Mouse (Mus musculus) forebrain, postnatal 0 days (tissue): ENCODE results near the gene Wdr37. TPM values are rescaled to one million over a fixed set of nuclear protein-coding genes. Genes with fewer than 3 reads are reported as not detected.

ENCODE experiments used
- ATAC-seq: fragments of 200-750 bp; cut with Nextera tagmentation; 2 replicates; pipeline ENCODE4 v1.8.0; 2017; ENCODE audit warnings: mild to moderate bottlenecking, moderate library complexity
- DNase-seq: peaks from one replicate; pipeline ENCODE4 v3.0.0-alpha.2; 2015
- H3K27ac ChIP-seq: fragments of 300-500 bp; sonication (generic); 2 replicates; pipeline ENCODE4 v1.5.1; 2014; ENCODE audit warnings: low read depth, mild to moderate bottlenecking, antibody characterized with exemption, low read length, moderate library complexity, mixed read lengths
- H3K27me3 ChIP-seq: fragments of 300-500 bp; sonication (generic); 2 replicates; pipeline ENCODE4 v1.6.1; 2014; ENCODE audit warnings: mild to moderate bottlenecking, low read length, mixed read lengths; ENCODE audit not compliant: insufficient read depth
- H3K36me3 ChIP-seq: fragments of 300-500 bp; sonication (generic); 2 replicates; pipeline ENCODE4 v1.6.1; 2014; ENCODE audit warnings: mild to moderate bottlenecking, moderate library complexity; ENCODE audit not compliant: insufficient read depth
- H3K4me1 ChIP-seq: fragments of 300-500 bp; sonication (generic); 2 replicates; pipeline ENCODE4 v1.6.1; 2014; ENCODE audit warnings: antibody characterized with exemption; ENCODE audit not compliant: insufficient read depth
- H3K4me2 ChIP-seq: fragments of 300-500 bp; sonication (generic); 2 replicates; pipeline ENCODE4 v1.6.1; 2014; ENCODE audit warnings: low read depth, mild to moderate bottlenecking, moderate library complexity
- H3K4me3 ChIP-seq: fragments of 300-500 bp; sonication (generic); 2 replicates; pipeline ENCODE4 v1.5.1; 2014; ENCODE audit warnings: low read depth, low read length, mixed read lengths
- H3K9ac ChIP-seq: fragments of 300-500 bp; sonication (generic); 2 replicates; pipeline ENCODE4 v1.6.1; 2014; ENCODE audit warnings: mild to moderate bottlenecking
- H3K9me3 ChIP-seq: fragments of 300-500 bp; sonication (generic); 2 replicates; pipeline ENCODE4 v1.6.1; 2016; ENCODE audit warnings: low read length
- CTCF ChIP-seq: sonication (generic); IDR thresholded peaks from 2 replicates; pipeline ENCODE4 v1.5.1; 2016; ENCODE audit warnings: antibody characterized with exemption, control low read depth, low read depth
- WGBS: fragments of 180-500 bp; shearing (Covaris S2); extraction: QIAGEN DNeasy Blood & Tissue Kit; methylation state at CpG from one replicate; pipeline ENCODE4 v1.1.7; 2014; 5-methylcytosine and 5-hydroxymethylcytosine counted together
- microRNA-seq, 2 experiments: library from miRNA; unstranded; fragments of <30 nt; microRNA quantifications; one replicate each; pipeline ENCODE4; 2016
- polyA plus RNA-seq: library from polyadenylated mRNA; unstranded; fragments of >200 nt; fragmentation: Nextera tagmentation; extraction: Ambion mirVana; gene quantifications from 2 replicates; pipeline ENCODE4 v1.2.1, GENCODE M21; 2015
- total RNA-seq: library from RNA; depleted of rRNA; stranded (reverse); fragments of >200 nt; gene quantifications from 2 replicates; pipeline ENCODE4 v1.2.3, GENCODE M21; 2014; rRNA removed

The Wdr37 gene
- total and polyA plus RNA-seq, 2 experiments from 2014 or later: 32.5 to 75.9 TPM

- H3K4me1 ChIP-seq: no peaks in the 10 kb centered on the region
- H3K9me3 ChIP-seq: no peaks in the 10 kb centered on the region
- DNase-seq: no peak
- 98% methylated on average over 7 of the region's 7 CpGs for WGBS
- no peaks in the 10 kb centered on the region for H3K36me3 ChIP-seq
- H3K4me2 ChIP-seq: no peak overlapping the region
- H3K4me3 ChIP-seq: no peak overlapping the region
- H3K27ac ChIP-seq: no peak overlapping the region
- H3K27me3 ChIP-seq: no peaks in the 10 kb centered on the region
- no peak overlapping the region for H3K9ac ChIP-seq
- TF ChIP-seq CTCF: no peak
- no peak; the same call in 1 of the 2 replicates for ATAC-seq
These were observed 102.0 kb downstream of the Wdr37 start for GRCm38 (mm10) chr13:8769654-8770227.

GRCm38 (mm10) chr13:8760940-8761339 lies 110.8 kb downstream of the Wdr37 start:
- H3K27me3 ChIP-seq: no peaks in the 10 kb centered on the region
- H3K4me2 ChIP-seq: no peak overlapping the region
- H3K36me3 ChIP-seq: no peaks in the 10 kb centered on the region
- no peaks in the 10 kb centered on the region for H3K4me1 ChIP-seq
- no peak for ATAC-seq
- no peak overlapping the region for H3K9ac ChIP-seq
- no peak for TF ChIP-seq CTCF
- WGBS: 67% methylated on average over 8 of the region's 8 CpGs
- DNase-seq: no peak
- H3K4me3 ChIP-seq: no peak overlapping the region
- no peaks in the 10 kb centered on the region for H3K9me3 ChIP-seq
- no peak overlapping the region for H3K27ac ChIP-seq

Small RNA genes lying within 50 kb of the gene (microRNA-seq; reads per million reads assigned to microRNA genes)
- gene Gm22750: 0 reads per million in 2 experiments

Other genes with a start within 250 kb of the Wdr37 start
- gene Idi1, start 13.6 kb upstream of the Wdr37 start, total RNA-seq: 61.0 and 86.9 TPM in 2 replicates
- gene Idi1, start 13.6 kb upstream of the Wdr37 start, polyA plus RNA-seq: 56.3 and 74.9 TPM in 2 replicates
- gene Gm9745, start 76.3 kb upstream of the Wdr37 start, total RNA-seq: not detected in 2 replicates
- gene Gm9745, start 76.3 kb upstream of the Wdr37 start, polyA plus RNA-seq: not detected in 2 replicates
- gene Idi2, start 81.0 kb upstream of the Wdr37 start, total RNA-seq: not detected in 2 replicates
- not detected in 2 replicates for gene Idi2, start 81.0 kb upstream of the Wdr37 start, polyA plus RNA-seq
- 30.2 and 33.7 TPM in 2 replicates for gene Gtpbp4, start 124.2 kb upstream of the Wdr37 start, total RNA-seq
- 54.6 and 59.4 TPM in 2 replicates for gene Gtpbp4, start 124.2 kb upstream of the Wdr37 start, polyA plus RNA-seq
- gene Larp4b, start 222.0 kb upstream of the Wdr37 start, total RNA-seq: 61.9 and 82.6 TPM in 2 replicates
- 20.6 and 31.7 TPM in 2 replicates for gene Larp4b, start 222.0 kb upstream of the Wdr37 start, polyA plus RNA-seq